Mouse (Mus musculus): ENCODE results near the gene Cd5.

DNA sequence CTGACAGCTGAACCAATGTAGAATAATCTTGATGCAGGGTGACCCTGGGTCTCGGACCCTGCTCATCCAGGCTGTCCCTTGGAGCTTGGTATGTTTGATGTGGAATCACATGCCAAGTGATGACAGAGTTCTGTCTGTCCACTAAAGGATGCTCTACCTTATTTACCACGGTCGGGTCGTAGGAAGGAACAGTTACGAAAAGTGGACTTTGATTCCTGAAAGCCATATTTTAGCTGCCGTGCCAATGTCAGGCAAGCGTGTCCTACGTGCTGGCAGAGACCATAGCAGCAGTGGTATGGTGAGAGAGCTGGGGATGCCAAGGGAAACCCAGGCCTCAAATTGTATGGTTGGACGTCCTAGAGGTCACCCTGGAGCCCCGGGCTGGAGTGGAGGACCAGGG, 25.3 kb downstream of the Cd5 start:
- TF ChIP-seq CTCF (IDR thresholded peaks at IDR 0.05; ENCODE audit: low read depth, low read length) (no peak), POLR2A (IDR thresholded peaks at IDR 0.05; ENCODE audit: extremely low read depth, insufficient read depth, low read length) (no peak)
